Mouse (Mus musculus) B cell, adult 62 days (primary cell): ENCODE measurements around the gene Magea10. TPM values are rescaled to one million over a fixed set of nuclear protein-coding genes. Genes with fewer than 3 reads are reported as not detected.

Experiments
- total RNA-seq: library from RNA; stranded (reverse); gene quantifications from 4 replicates; pipeline ENCODE4 v1.2.4, GENCODE M21; 2023

Magea10 gene
- total RNA-seq, result not detected in 4 replicates

GRCm38 (mm10) chrX:72386758-72387157 is at the start of gene Magea10:
TSS of gene Magea10 (minus strand) at chrX:72386858.

Other genes with a start within 250 kb of the Magea10 start
- not detected in 4 replicates for gene Magea4, start 164.8 kb downstream of the Magea10 start, total RNA-seq
- not detected in 4 replicates for gene Gabre, start 112.1 kb downstream of the Magea10 start, total RNA-seq